Mouse (Mus musculus): ENCODE data around the gene Epha8. TPM values are rescaled to one million over a fixed set of nuclear protein-coding genes. Genes with fewer than 3 reads are reported as not detected.

The Epha8 gene
- total RNA-seq, 2 experiments from 2014 or later: 21.6 to 23.0 TPM

DNA sequence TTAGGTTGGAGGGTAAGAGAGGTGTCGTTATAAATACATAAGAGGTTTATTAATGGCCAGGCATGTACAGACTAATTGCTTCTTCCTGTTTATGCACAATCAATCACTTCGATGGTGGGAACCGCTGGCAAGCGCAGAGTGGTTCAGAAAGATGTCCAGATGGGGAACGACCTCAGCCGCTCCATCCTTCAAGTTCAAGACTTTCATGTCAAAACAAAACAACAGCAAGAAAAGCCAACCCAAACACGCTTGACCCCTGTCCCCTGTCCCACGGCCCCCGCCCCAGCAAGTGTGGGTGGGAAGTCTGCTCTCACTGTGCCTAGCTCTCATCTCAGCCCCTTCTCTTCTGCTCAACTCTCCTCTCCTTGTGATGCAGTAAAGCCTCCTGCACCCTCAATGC, 4.0 kb upstream of the Epha8 start:
- intact Hi-C loops (cut with DNase I): no loop called here
- no peak for DNase-seq

DNA sequence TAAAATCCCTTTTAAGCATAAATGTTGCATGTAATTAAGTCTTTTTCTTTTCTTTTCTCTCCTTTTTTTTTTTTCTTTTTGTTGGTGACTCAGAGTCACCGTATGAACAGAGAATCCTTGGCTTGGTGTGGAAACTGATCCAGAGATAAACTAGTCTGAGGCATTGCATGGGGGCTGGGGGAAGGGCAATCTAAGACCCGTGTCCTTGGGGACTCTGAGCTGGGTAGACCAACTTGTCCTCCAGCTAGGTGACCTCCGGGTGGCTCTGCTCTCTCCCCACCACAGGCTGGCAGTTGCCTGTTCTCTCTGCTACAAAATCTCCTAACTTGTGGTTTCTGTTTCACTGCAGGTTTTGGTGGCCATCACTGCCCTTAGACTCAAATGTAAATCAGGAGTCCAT, 3.5 kb upstream of the Epha8 start:
- intact Hi-C loops (cut with DNase I): no loop called here
- DNase-seq: no peak

DNA sequence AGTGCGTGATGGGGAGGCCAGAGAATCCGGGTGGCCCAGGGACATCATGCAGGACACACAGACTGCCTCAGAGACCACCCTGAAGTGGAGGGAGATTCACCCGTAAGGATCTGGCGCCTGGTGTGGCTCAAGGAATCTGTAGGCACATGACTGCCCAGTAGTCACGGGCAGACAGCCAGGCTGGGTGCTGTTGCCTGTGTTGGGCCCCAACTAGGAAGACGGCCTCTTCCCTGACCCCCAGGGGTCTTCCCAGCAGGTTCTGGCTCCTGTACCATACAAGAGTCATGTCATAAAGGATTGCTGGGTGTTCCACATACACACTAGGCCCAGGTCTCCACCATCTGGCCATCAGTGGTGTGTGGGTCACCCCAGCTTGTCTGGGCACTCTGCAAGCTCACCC, 2.1 kb downstream of the Epha8 start:
- intact Hi-C loops (cut with DNase I): no loop called here
- DNase-seq: peak; percentile 54

DNA sequence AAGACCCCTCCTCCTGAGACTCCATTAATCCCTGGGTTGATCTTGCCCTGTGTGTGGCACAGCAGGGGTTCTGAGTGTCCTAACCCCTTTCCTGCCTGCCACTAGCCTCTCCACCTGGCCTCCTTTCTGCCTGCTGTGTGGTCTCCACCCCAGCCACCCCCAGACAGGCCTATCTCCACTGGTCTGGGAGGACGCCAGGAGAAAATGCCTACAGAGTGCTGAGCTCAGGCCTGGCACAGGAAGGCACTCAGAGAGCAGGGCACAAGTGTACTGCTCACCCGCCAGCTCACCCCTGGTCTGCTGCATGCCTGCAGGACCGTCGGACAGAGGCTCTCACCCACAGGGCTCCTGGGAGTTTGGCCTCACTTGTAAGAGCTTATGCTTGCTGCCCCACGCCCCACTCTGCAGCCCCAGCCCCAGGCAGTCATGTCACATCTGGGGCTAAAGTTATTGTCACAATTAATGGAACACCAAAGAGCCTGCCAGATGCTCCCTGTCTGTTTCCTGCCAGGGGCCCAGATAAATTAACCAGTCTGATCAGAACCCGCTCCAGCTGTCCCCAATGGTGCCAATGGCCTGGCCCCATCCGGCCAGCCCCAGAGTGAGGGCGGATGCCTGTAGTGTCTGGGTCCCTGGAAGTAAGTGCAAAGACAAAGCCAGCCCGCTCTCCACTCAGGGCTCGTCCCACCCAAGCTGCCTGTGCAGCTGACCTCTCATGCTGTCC, 7.2 kb downstream of the Epha8 start:
- peak; percentile 52 for DNase-seq
- intact Hi-C loops (cut with DNase I): no loop called here

DNA sequence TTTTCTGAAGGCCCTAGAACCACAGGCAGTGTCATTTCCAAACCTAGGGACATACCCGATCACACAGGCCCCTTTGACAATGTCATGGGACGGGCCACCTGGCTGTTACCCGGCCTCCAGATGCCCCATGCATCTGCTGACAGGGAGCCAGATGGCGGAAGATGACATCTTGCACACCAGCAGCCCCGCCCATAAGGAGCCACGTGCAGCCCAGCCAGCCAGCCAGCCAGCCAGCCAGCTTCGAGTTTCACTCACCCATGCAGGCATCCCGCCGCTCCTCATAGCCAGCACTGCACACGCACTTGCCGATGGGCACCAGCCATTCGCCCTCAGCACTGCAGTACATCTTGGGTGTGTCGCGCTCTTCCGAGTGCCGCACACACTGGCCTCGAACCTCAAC, 11.2 kb downstream of the Epha8 start:
- peak; percentile 81 for DNase-seq
- intact Hi-C loops (cut with DNase I): no loop called here

DNA sequence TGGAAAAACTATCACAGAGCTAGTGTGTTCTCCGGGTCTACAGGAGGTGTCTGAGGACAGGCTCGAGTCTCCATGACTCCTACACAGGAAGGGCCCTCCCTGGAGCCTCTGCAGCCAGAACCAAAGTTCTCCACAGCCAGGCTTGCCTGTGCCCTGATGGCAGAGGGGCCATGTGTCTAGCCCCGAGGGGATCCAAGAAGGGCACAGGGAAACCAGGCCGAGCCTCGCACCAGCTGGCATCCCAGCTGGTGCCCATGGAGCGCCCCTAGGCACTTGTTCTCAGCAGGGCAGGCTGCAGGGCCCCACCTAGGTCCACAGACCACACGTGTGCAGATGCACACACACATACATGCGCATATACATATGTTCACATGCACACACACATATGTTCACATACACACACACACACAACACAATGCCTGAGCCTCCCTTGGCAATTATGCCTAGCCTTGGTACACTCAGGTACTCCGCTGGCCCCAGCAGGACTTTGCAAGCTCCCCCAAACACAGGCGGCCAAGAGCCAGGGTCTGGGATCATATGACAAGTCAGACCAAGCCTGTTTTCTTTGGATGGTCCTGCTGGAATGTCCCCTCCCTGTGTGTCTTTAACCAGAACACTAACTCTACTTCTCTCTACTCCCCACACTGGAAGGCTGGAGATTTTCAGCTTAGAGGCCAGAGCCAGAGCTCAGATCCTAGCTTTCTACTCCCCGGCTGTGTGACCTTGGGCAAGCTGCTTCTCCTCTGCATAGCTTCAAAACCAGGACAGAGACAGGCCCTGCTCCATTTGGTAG, 11.9 kb downstream of the Epha8 start:
- peak; percentile 58 for DNase-seq
- intact Hi-C loops (cut with DNase I): no loop called here

DNA sequence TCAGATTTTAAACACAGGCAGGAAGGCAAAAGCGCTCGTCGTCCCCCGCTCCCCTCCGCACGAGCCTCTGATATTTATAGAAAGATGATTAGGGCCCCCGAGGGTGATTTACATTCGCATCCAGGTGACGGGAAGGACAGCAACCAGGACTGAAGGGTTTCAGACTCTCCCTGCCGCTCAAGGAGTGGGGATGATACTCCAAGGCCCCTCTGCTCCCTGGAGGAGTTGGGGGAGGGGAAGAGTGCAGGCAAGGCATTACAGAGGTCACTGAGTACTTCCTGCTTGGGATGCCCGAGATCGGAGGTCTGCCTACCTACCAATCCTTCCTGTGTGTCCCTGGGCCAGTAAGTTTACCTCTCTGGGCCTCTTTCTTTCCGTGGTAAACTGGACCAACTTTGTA, 13.4 kb downstream of the Epha8 start:
- intact Hi-C loops (cut with DNase I): no loop called here
- DNase-seq: no peak

DNA sequence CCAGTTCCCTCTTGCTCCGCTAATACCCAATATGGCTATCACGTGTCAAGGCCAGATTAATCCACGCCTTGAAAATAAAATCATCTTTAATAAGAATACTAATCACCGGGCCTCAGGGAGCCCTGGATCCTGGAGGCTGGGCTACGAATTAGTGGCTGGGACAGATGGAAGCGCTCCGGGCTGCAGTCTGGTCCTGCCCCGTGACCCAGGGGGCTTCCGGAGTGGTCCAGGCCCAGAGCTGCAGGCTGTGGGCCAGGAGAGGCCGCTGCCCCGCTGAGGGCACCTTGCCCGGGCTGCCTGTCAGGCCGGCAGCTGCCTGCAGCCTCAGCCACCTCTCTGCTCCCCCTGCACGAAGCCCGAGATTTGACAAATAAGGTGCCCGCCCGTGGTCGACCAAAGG, 13.9 kb downstream of the Epha8 start:
- intact Hi-C loops (cut with DNase I): no loop called here

DNA sequence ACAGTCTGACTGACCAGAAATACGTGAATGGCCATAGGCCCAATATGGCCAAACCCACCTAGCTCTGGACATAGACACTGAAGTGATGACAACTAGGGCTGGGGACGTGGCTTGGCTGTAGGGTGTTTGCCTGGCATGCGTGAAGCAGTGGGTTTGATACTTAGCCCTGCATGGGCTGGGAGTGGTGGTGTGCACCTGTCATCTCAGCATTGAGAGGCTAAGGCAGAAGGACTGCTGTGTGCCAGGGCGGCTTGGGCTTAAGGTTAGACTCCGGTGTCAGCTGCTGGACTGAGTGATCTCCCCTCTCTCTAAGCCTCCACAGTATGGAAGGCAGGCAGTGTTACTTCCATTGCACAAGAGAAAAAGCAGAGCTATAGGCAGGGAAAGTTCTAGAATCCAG, 18.7 kb downstream of the Epha8 start:
- DNase-seq: no peak
- intact Hi-C loops (cut with DNase I): no loop called here

More for the DNA sequence above, 13.9 kb downstream of the Epha8 start:
- peak; percentile 74 for DNase-seq

DNA sequence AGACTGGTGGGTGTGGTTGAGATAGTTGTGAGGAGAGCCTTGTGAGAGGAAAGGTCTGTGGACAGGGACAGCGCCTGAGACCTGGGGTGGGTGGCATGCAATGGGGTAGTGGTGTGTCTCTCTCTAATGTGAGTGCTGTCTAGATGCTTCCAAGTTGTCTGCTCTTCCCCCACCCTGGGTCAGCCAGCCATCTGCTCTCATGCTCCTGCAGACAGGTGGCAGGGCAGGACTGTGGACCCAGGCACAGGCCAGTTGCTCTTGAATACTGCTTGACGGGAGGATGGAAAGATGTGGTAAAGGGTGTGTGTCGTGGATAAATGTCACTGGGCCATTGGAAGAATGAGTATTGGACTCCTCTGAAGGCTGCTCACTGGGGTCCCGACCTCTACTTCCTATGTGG, 19.3 kb downstream of the Epha8 start:
- DNase-seq: no peak
- intact Hi-C loops (cut with DNase I): no loop called here

DNA sequence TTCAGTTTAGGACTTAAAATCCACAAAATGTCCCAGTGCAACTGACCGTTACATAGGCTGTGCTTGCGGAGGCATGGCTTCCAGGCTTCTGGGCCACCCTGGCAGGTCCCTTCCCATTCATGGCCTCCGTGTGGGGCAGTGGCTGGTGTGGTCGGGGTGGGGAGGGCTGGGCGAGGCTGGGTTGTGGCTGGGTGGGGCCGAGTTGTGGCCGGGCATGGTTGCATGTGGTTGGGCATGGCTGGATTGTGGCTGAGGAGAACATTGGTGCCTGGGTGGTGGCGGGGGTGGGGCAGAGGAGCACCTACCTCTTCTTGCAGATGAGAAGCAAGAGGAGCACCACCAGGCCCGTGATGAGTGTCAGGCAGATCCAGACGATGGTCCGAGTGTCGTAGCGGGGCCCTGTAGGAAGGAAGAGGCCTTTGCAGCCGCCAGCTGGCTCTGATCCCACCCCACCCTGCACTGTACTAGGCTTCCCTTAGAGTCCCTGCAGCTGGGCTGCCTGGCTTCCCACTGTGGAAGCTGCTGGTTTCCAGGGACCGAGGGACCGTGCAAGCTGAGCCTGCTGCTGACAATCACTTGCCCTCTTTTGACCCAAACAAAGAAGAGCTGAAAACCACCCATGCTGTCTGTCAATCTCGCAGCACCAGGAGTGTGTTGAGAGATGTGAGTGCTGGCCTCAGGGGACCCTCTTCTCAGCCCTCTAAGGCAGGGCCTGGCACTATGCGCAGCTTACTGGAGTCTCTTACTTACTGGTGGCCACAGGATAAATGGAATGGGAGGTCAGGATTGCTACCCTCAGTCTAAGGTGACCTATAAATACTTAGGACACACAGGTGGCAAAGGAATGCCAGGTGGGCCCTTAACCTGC, 21.6 kb downstream of the Epha8 start:
- DNase-seq: no peak
- intact Hi-C loops (cut with DNase I): no loop called here

DNA sequence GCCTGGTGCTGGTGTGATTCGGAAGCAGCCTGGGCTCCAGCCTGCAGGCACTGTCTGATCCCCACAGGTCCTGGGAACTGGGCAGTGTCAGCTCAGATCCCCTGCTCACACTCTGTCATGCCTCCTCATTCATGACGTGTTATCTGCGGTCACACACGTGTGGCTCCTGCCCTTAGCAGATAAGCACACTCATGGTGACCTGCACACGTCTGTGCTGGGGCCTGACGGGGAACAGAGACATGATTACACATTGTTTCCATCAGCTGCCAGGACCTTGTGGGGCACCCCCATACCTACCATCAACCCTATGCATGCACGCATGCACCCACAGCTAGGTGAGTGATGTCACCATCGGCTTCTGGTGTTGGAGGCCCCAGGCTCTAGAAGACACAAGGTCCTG, 26.1 kb downstream of the Epha8 start:
- no peak for DNase-seq
- intact Hi-C loops (cut with DNase I): no loop called here

DNA sequence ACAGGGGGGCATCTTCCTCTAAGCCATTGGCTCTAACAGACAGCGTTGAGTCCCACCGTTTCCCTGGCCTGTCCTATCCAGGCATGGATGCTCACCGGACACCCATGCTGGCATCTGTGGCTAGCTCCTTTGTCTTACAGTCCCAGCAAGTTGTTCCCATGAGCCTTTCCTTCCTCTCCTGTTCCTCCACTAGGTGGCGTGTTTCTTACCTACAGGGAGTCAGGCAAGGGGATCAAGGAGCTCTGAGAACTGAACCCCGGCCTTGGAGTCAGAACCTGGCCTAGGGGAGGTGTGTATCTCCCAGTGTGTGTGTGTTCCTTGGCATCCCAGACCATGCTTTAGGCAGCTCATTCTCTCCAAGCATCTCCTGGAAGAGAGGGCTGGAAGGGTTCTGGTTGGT, 27.7 kb downstream of the Epha8 start:
- DNase-seq: no peak
- intact Hi-C loops (cut with DNase I): no loop called here

DNA sequence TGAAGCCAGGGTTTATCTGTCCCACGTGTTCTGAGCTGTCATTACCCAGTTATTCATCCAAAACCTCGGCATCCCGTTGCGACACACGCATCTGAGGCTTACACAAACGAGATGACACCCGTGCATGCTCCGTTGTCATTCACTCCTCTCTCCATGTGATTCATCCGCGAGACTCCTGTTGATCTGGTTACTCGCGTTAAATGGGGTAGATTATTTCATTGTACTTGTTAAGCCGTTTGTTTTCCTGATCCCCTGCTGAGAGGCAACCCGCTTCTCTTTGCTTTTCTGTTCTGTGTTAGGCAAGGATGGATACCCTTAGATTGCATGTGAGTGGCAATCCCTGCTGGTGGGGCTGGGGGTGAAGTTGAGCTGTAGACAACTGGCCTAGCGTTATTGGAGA, 30.8 kb downstream of the Epha8 start:
- no peak for DNase-seq

DNA sequence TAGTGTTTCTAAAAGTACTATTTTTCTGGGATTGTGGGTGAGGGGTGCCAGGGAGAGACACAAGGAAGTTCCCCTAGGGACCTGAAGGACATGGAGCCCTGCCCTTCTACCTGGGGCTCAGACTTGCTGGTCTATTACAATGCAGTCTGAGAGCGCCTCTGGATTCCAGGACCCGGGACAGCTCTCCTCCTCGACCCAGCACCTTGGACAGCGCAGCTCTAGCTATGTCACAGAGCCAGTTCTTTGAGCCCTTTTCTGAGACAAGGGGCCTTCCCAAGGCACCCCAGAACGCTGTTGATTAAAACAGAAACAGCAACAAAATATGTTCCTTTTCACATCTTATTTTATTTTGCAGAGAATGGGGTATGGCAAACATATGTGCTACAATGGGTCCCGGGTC, 32.1 kb downstream of the Epha8 start:
- intact Hi-C loops (cut with DNase I): no loop called here
- no peak for DNase-seq

More for the DNA sequence above, 30.8 kb downstream of the Epha8 start:
- intact Hi-C loops (cut with DNase I): no loop called here

DNA sequence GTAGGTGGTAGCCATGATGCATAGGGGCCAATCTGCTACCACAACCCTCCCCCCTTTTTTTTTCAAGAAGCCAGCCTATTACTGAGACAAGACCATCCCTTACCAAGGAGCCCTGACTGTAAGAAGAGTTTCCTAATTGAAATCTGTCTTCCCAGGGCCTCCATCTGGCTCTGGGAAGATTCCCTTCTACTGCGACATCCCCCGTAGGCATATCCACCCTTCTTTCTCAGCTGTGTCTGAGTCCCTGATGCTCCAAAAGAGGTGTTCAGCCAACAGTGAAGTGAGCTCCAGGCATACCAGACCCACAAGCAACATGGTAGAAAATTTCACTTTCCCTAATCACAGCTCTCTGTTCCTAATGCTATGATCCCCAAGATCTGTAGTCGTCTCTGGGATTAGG, 37.1 kb downstream of the Epha8 start:
- DNase-seq: no peak
- intact Hi-C loops (cut with DNase I): no loop called here

DNA sequence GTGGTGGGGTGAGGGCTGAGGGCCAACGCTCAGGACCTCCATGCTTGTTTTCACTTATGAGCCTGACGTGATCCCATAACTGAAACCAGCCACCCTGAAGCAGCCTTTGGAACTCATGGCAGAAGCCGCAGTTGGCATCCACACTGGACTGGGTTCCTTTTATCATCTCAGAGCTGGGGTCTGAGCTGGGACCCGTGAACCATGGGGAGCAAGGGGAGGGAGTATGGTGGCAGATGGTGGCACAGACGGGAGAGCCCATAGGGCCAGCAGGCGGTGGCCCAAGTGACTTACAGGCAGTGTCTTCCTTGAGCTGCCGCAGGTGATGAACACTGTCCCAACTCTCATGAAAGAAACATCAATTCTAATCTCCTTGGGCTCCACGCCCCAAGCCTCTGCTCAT, 37.8 kb downstream of the Epha8 start:
- intact Hi-C loops (cut with DNase I): no loop called here
- peak; percentile 51 for DNase-seq

DNA sequence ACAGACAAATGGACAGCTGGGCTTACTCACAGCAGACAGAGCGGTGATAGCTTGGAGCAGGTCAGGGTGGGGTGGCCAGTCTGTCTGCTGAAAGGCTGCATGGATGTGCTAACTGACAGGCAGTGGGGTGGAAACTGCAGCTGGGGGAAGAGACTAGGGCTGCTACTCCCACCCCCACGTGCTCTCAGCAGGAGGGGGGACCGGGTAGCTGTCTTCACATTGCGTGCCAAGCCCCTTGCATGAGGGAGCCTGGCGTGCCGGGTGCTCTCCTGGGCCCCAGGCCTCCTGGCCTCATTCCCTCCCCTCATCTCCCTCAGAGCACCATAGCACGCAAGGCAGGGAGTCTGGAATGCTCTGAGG, 39.5 kb downstream of the Epha8 start:
- intact Hi-C loops (cut with DNase I): no loop called here
- peak; percentile 55 for DNase-seq

DNA sequence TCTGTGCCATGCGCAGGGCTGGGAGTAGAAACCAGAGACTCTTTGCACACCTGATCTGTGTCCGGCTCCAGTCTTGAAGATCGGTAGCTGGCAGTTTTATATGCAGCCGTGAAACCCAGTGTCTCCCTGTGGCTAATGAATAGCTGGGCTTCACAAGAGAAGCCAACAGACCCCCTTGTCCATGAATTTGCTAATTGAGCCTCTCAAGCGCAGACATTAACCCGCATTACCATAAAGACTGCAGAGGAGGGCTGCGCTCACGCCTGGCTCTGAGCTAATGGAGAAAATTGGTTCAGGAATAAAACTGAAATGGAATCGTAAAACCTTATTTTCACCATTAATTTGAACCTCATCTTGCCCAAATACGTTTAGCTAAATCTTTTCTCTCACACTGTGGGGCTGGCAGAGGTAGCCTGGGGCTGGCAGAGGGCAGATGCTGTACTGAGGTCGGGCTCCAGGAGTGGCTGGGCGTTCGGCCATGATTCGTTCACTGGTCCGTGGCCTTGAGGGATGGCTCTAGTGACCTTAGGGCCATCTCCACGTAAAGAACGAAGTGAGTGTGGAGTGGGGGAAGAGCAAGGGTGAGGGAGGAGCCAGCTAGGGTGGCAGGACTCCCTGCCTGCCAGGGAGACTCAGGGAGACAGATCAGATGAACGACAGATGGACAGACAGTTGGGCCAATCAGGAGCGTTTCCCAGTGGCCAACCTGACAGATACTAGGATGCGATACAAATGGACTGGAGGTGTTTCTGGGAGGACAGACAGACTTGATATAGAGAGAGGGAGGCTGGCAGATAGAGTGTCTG, 40.1 kb downstream of the Epha8 start:
- intact Hi-C loops (cut with DNase I): no loop called here
- peak; percentile 81 for DNase-seq

DNA sequence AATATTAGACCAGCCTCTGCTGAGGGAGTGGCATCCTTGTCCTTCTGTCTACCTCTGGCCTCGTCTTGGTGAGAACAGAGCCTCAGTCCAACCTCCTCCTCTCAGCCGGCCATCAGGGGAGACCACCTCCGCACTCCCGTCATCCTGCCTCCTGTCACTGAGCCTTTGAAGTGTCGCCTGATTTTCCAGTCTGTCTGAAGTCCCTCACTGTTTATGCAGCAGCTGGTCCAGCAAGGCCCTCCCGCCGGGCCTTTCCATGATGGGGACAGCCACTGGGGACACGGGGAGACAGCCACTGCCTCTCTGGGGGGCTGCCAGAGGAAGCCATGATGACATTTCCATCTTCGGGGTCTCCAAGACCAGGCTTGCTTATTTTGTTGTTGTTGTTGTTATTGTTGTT, 43.8 kb downstream of the Epha8 start:
- intact Hi-C loops (cut with DNase I): no loop called here
- DNase-seq: peak; percentile 43

DNA sequence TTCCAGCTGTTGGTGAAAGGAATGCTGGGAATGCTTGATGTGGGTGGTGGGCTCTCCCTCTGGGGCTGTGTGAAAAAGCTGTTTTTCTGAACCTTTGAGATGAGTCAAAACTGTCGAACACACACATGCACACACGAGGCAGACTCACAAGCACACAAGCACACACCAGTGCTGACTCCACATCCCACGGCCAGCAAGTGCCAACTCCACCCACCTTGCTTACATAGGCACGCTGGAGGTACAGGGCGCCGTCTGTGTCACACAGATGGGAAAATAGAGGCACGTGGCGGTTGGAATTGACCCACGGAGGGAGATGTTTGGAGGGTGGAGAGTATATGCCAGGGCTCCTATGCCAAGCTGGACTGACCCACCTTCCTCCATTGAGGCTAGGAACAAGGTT, 44.8 kb downstream of the Epha8 start:
- DNase-seq: no peak
- intact Hi-C loops (cut with DNase I): no loop called here

Data from left cerebral cortex, postnatal 4 days (tissue).